Mouse (Mus musculus) kidney, embryonic 16.5 days (tissue): ENCODE measurements at regions not wholly inside any gene's neighbourhood (a gene's known extent, or its start where the extent isn't known, plus 50 kb on each side); places are given as distances from the start of the nearest gene placed in this dataset.
"Not testable (repeated sequence)": the region's sequence is repeated elsewhere in the genome, so short reads cannot be mapped to it uniquely, and the experiment has no call there.

Source experiments
- ATAC-seq: fragments of 200-750 bp; cut with Nextera tagmentation; 2 replicates; pipeline ENCODE4 v1.8.0; 2017; ENCODE audit warnings: moderate TSS enrichment; ENCODE audit not compliant: low FRiP score, low TSS enrichment
- H3K27ac ChIP-seq: fragments of 300-500 bp; sonication (generic); 2 replicates; pipeline ENCODE4 v1.5.1; 2014; ENCODE audit warnings: low read length
- H3K27me3 ChIP-seq: fragments of 300-500 bp; sonication (generic); 2 replicates; pipeline ENCODE4 v1.6.1; 2014; ENCODE audit warnings: low read length, control low read depth, mixed read lengths; ENCODE audit not compliant: insufficient read depth
- H3K36me3 ChIP-seq: fragments of 300-500 bp; sonication (generic); 2 replicates; pipeline ENCODE4 v1.6.1; 2014; ENCODE audit warnings: low read length, control low read depth, mixed read lengths; ENCODE audit not compliant: insufficient read depth
- H3K4me1 ChIP-seq: fragments of 300-500 bp; sonication (generic); 2 replicates; pipeline ENCODE4 v1.6.1; 2014; ENCODE audit warnings: low read length, control low read depth, mixed read lengths; ENCODE audit not compliant: insufficient read depth
- H3K4me2 ChIP-seq: fragments of 300-500 bp; sonication (generic); replicated peaks from 2 replicates; pipeline ENCODE4 v1.6.1; 2014; ENCODE audit warnings: low read depth, low read length
- H3K4me3 ChIP-seq: fragments of 300-500 bp; sonication (generic); 2 replicates; pipeline ENCODE4 v1.5.1; 2014; ENCODE audit warnings: mild to moderate bottlenecking, low read length
- H3K9ac ChIP-seq: fragments of 300-500 bp; sonication (generic); replicated peaks from 2 replicates; pipeline ENCODE4 v1.6.1; 2014; ENCODE audit warnings: low read length
- H3K9me3 ChIP-seq: fragments of 300-500 bp; sonication (generic); 2 replicates; pipeline ENCODE4 v1.6.1; 2016; ENCODE audit warnings: low read length, control low read depth
- WGBS: fragments of 180-500 bp; shearing (Covaris S2); extraction: QIAGEN DNeasy Blood & Tissue Kit; methylation state at CpG from one replicate; pipeline ENCODE4 v1.1.7; 2014; 5-methylcytosine and 5-hydroxymethylcytosine counted together

DNA sequence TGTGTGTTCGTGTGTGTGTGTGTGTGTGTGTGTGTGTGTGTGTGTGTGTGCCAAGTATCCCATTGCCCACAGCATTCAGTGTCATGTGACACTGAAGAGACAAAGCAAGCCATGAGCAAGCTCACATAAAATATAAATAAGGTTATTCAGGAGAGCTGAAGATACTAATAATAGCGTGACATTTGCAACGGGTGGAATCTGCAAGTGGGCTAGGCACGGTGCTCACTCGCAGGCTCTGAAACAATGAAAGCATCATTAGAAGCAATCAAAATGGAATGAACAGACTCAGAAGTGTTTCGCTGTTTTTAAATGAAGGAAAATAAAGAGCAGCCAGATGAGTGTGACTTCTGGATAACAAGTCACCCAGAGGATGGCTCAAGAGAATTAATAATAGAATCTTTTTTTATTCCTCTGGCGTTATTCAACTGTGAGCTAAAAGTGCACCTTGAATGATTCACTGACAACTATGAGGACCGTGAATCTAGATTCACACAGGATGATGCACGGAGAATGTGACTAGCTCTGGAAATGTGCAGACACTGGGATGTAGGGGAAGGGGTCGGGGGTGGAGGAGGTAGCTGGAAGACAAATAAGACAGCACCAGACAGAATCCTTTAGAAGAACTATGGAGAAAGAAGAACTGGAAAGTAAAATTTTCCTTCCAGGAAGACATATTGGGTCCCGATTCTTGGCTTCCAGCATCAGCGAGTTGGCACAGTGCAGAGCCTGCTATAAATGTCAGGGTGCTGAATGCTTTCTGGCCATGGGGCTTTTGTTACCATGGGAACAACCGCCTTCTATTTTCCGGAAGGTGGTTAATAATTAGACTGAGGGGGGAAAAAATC lies 55.3 kb downstream of the Actbl2 start:
- no peaks in the 10 kb centered on the region for H3K36me3 ChIP-seq

DNA sequence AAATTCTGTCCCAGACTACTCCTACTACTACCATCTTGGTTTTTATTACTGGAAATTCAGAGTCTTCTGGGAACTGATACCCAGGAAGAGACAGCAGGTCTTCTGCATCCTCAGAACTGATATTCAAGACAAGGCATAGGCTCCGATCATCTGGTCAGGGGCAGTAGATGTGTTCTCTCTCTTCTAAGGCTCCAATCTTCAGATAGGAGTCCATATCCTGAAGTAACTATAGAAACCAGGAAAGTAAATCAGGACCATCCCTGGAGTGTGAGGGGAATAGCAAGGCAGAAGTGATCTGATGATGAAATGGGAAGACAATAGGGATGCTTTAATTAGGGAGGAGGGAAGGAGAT lies 55.9 kb downstream of the Actbl2 start:
- ATAC-seq, result no peak

More for the DNA sequence above, 55.3 kb downstream of the Actbl2 start:
- WGBS, result 80% methylated on average over 14 of the region's 14 CpGs
- Histone ChIP-seq H3K4me2 (no peak overlapping the region), H3K9ac (no peak overlapping the region), H3K9me3 (peaks cover 4% of the 10 kb centered on the region; the same call in 1 of the 2 replicates), H3K27ac (no peak overlapping the region), H3K27me3 (no peaks in the 10 kb centered on the region), H3K4me1 (no peaks in the 10 kb centered on the region), H3K4me3 (no peak overlapping the region)
- no peak for ATAC-seq

GRCm38 (mm10) chr13:111313506-111313905 lies 58.7 kb downstream of the Actbl2 start:
- not testable (repeated sequence) for H3K4me2 ChIP-seq, H3K9me3 ChIP-seq, H3K36me3 ChIP-seq, H3K9ac ChIP-seq, H3K27ac ChIP-seq, H3K27me3 ChIP-seq, ATAC-seq, H3K4me3 ChIP-seq, H3K4me1 ChIP-seq
- WGBS, result 86% methylated on average over 3 of the region's 3 CpGs

More for the DNA sequence above, 55.9 kb downstream of the Actbl2 start:
- Histone ChIP-seq H3K27ac (no peak overlapping the region), H3K36me3 (no peaks in the 10 kb centered on the region), H3K9ac (no peak overlapping the region), H3K4me3 (no peak overlapping the region), H3K27me3 (no peaks in the 10 kb centered on the region), H3K4me1 (no peaks in the 10 kb centered on the region), H3K4me2 (no peak overlapping the region), H3K9me3 (peaks cover 4% of the 10 kb centered on the region; the same call in 1 of the 2 replicates)
- 93% methylated on average over 1 of the region's 1 CpGs for WGBS

DNA sequence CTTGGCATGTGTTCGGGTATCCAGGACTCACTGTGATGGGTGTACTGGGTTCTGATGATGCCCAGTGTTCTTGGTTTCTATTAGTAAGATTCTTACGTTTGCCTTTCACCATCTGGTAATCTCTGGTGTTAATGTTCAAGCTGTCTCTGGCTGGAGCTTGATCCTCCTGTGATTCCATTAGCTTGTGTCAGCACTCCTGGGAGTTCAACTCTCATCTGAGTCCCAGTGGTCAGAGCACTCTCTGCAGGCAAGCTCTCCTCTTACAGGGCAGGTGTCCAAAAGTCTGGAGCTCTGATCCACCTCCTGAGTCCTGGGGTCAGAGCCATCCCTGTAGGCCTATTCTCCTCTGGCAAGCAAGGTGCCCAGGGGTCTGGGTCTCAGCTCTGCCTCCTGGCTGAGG lies 63.1 kb downstream of the Actbl2 start:
- not testable (repeated sequence) for H3K4me1 ChIP-seq, H3K9ac ChIP-seq, H3K4me3 ChIP-seq, ATAC-seq, H3K27me3 ChIP-seq, H3K36me3 ChIP-seq, H3K27ac ChIP-seq, H3K9me3 ChIP-seq, H3K4me2 ChIP-seq
- WGBS, result 81% methylated on average over 2 of the region's 2 CpGs

DNA sequence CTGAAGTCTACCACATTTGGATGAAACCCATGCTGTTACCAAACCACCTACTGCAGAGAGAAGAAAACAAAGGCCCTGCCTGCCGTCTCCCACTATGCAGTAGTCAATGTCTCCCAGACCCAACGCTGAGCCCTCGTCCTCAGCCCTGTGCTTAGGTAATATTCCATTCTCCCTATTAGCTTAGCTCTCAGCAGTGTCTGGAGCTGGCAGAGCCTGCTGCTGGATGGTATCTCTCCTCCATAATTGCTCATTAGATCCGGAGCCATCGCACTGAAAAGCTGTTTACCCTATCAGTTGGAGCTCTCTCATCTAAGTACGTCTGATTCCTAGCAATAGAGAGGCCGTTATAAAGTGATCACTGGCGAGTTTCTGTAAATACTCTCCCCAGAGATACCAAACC lies 68.4 kb downstream of the Actbl2 start:
- 79% methylated on average over 8 of the region's 8 CpGs for WGBS
- no peak for ATAC-seq
- H3K27me3 ChIP-seq, result no peaks in the 10 kb centered on the region
- no peaks in the 10 kb centered on the region for H3K36me3 ChIP-seq
- H3K4me3 ChIP-seq, result no peak overlapping the region
- H3K27ac ChIP-seq, result no peak overlapping the region
- H3K9me3 ChIP-seq, result no peaks in the 10 kb centered on the region
- no peaks in the 10 kb centered on the region for H3K4me1 ChIP-seq
- H3K4me2 ChIP-seq, result no peak overlapping the region
- no peak overlapping the region for H3K9ac ChIP-seq

DNA sequence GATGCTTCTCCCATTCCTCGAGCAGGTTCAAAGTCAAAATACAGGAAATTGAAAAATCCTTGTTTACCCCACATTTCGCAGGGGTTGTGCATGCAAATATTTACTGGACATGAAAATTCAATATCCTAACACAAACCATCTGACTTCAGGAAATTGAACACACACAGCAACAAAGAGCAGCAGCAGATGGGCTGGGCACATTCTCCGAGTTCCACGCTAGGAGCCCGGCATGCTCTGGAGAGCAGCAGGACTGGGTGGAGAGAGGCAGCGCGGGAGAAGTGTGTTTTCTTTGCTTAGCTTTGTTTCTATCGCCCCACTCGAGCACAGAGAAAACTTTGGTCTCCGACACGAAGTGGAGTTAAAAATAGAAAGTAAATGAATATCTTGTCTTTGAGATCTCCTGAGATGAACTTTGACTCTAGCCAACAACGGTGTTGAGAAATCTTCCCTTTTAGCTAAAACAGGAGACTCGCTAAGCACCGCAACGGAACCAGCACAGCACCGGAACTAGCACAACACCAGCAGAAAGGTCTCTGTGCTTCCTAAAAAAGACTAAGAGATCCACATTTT lies 71.4 kb downstream of the Actbl2 start:
- no peaks in the 10 kb centered on the region for H3K9me3 ChIP-seq
- no peaks in the 10 kb centered on the region for H3K4me1 ChIP-seq
- no peak for ATAC-seq
- no peaks in the 10 kb centered on the region for H3K27me3 ChIP-seq
- no peak overlapping the region for H3K4me2 ChIP-seq
- no peak overlapping the region for H3K27ac ChIP-seq
- no peak overlapping the region for H3K4me3 ChIP-seq
- H3K36me3 ChIP-seq, result no peaks in the 10 kb centered on the region
- WGBS, result 70% methylated on average over 16 of the region's 16 CpGs
- H3K9ac ChIP-seq, result no peak overlapping the region

- Histone ChIP-seq H3K27ac (no peak overlapping the region), H3K9ac (no peak overlapping the region), H3K4me3 (no peak overlapping the region), H3K27me3 (no peaks in the 10 kb centered on the region), H3K9me3 (no peaks in the 10 kb centered on the region), H3K36me3 (no peaks in the 10 kb centered on the region), H3K4me2 (no peak overlapping the region), H3K4me1 (peaks cover 4% of the 10 kb centered on the region; the same call in 1 of the 2 replicates)
- 68% methylated on average over 3 of the region's 3 CpGs for WGBS
- ATAC-seq, result no peak
Observed at GRCm38 (mm10) chr13:111333035-111333434, 78.2 kb downstream of the Actbl2 start.

DNA sequence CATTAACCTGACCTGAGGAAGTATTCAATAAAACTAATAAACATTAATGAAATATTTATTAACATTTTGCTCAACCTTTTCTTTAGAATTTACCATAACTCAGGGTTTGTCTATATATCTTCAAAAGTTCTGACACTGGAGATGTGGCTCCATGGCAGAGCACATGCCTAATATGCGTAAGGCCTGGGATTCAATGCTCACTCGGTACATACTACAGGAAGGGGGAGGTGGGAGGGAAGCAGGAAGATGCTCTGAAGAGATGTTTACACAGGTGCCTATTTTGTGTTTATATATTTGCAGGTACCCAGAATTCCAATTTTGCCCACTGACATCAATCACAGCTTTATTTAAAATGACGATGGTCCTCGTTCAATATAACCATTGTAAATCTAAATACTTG lies 79.0 kb downstream of the Actbl2 start:
- no peak for ATAC-seq
- Histone ChIP-seq H3K4me3 (no peak overlapping the region), H3K27ac (no peak overlapping the region), H3K27me3 (no peaks in the 10 kb centered on the region), H3K4me1 (peaks cover 4% of the 10 kb centered on the region; the same call in 1 of the 2 replicates), H3K9me3 (no peaks in the 10 kb centered on the region), H3K36me3 (no peaks in the 10 kb centered on the region), H3K4me2 (no peak overlapping the region), H3K9ac (no peak overlapping the region)
- 82% methylated on average over 4 of the region's 4 CpGs for WGBS

DNA sequence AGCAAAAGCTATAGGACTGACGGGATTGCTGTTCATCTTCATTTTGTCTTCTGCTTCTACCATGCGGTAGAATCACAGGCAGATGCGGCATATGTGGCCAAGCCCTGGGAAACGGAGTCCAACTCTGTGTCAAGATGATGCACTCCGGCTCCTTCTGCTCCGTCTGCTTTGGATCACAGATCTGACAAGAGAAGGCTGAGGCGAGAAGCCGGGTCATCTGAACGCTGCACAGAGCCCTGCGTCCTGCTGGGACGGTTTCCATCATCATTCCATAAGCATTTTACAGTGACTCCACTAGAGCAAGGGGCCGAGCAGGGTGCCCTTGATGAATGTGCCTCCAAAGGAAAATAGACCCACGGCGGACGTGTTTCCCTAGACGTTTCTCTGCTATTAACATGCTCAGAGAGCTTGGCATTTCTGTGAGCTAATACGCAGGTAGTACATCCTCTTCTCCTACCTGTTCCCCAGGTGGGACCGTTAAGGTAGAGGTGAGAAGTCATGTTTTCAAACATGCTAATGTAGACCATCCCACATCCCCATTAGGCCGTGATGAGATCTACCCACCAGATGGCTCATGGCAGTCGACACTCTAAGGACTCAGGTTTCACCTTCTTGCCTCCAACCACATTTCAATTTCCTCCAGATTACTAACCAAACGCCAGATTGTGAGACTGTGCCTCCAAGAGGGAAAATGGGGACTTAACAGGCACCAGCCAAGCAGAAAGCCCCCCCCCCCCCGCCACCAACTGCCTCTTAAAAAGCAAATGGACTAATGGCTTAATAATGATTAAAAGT lies 79.6 kb downstream of the Actbl2 start:
- Histone ChIP-seq H3K4me1 (peaks cover 4% of the 10 kb centered on the region; the same call in 1 of the 2 replicates), H3K9me3 (no peaks in the 10 kb centered on the region), H3K4me2 (no peak overlapping the region), H3K4me3 (no peak overlapping the region), H3K27me3 (no peaks in the 10 kb centered on the region), H3K36me3 (no peaks in the 10 kb centered on the region), H3K9ac (no peak overlapping the region), H3K27ac (no peak overlapping the region)
- peak; percentile 67 for ATAC-seq
- 59% methylated on average over 22 of the region's 22 CpGs for whole genome bisulfite sequencing
